Mouse (Mus musculus): ENCODE measurements at regions not wholly inside any gene's neighbourhood (a gene's known extent, or its start where the extent isn't known, plus 50 kb on each side); places are given as distances from the start of the nearest gene placed in this dataset.

DNA sequence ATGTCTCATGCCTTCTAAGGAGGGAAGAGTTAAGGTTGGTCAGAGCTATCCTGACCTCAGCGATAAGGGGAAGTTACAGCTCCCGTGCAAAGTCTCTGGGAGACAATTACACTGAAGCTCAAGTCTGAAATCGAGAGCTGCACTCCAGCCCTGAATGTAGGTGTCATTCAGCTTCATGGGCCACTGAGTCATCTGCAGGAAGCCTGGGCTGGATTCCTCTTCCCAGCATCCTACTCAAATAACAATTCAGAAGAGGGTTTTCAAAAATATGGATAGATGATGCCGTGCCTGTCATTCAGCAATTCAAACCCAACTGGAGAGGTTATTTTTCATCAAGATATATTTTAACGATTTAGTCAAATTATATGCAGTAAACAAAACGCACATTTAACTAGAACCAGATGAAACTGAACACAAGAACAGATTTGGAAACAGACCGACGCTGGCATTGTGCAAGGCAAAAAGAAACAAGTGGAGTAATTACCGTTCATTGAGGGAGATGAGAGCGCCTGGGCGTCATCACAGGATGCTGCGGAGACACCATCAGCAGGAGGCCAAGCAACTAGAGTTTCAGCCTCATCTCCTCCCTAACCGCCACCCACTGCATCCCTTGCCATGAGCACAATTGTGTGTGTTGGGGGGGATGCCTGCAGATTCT is 57.8 kb upstream of the Cfap46 start:
- no peak for DNase-seq (ENCODE audit: low read depth)

DNA sequence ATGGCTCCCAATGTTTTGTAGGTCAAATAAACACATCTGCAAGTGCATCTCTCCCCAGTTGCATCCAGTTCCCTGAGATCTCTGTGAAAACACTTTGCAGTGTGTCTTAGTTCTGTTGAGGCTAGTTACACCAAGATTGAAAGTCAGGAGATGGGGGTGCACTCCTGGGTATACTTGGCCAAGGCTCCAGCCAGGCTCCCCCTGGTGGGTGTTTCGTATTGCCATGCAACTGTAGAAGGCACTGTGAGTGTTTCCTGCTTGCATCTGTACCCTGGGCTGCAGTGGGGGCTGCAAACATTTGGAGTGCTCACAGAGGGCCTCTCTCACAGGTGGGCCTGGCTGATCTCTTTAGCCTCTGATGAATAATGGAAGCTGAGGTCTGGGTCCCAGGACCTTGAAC is 63.2 kb upstream of the Cfap46 start:
- DNase-seq (ENCODE audit: low read depth) = peak; percentile 37

DNA sequence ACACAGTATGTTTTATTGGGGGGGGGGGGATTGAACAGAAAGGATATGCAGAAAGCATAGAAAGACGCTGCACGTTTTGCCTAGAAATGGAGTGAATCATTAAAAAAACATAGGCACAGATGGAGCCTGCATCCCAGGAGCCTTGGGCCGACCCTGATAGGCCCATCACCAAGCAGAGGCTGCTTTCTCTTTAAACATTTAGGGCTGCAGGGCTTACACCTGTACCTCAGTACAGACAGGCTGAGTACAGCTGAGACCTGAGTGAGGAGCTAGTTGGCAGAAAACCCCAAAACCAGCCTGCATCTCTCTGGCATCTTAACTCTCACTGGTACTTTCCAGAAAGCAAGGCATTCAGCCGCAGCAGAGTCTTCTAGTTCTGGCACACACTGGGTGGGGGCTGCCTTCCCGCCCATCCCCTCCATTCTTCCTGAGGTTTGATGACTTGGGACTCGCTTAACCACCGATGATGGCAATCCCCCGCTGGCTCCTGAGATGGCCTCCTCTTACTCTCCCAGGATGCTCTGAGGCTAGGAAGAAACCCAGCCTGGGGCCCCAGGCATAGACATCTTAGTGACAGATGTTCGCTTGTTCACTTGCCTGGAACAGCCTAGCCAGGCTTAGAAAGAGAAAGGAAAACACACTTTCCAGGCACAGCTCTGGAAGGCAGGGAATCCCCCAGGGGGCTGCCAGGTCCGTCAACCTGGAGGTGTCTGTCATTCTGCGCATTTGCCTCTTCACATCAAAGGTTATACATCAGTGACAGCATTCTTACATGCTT is 63.9 kb upstream of the Cfap46 start:
- DNase-seq (ENCODE audit: low read depth) = no peak

DNA sequence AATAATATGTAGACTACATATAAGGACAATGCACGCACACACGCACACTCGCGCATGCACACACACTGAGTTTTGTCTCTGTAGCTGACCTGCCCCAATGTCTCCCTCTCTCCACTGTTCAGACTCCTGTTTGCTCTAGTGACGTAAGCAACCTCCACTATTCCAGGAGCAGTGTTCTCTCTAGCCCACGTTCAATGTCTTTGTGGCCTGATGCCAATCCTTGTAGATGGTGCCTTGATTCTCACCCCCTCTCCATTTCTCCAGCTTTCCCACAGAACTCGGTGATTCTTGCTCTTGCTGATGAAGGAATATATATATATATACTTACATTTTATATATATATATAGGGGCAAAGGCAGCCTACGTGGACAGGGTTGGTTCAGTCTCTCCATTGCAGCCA is 71.4 kb upstream of the Cfap46 start:
- no peak for DNase-seq (ENCODE audit: low read depth)

DNA sequence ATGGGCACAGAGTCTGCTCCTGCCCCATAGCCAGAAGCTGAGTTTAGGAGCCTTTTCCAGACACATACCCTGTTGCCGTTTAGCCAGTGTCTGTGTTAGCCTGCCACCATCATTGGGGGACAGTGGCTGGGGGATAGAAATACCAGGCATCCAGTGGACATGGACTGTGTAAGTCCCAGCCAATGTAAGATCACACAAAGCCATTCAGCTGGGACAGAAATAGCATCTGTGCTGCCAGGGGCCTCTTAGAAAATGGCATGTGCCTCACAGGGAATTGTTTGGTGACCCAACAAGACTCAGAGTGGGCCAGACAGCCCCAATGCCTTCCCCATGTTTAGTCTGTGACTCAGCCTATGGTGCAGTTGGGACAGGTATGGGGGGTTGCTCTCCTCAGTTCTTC is 71.5 kb upstream of the Adgra1 start:
- DNase-seq (ENCODE audit: low read depth) = no peak

DNA sequence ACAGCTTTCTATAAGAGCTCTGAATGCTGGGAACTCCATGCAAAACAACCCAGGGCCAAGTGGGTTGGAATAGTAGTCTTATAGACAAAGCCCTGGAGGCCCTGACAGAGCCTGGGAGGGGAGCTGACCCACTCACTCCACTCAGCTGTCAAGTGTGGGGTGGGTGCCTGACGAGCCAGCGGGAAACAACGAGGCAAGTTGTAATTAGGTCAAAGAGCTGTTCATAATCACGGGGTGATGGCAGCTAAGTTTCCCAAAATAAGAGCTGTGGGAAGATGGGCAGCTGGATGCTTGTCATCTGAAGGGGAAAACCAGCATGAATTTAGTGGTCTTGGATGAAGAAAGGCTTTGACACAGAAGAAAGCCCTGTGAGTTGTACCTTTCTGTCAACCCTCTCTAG is 70.7 kb upstream of the Adgra1 start:
- DNase-seq (ENCODE audit: low read depth) = no peak

DNA sequence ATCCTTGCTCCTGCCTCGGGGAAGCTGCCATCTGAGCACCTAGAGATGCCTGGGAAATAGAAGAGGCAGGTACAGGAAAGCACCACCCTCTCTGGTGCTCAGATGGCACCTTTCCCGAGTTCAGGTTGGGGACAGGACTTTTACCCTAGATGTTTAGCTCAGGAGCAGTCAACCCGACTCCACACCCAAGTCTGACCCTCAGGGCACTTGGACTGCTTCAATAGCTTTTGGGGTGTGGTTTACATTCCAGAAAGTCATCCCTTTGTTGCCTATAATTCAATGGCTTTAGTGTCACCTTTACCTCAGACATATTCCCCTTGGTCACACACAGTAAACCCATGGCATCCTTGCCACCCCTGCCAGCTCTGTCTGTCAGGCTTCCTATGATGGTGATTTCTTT is 67.7 kb upstream of the Adgra1 start:
- no peak for DNase-seq (ENCODE audit: low read depth)

DNA sequence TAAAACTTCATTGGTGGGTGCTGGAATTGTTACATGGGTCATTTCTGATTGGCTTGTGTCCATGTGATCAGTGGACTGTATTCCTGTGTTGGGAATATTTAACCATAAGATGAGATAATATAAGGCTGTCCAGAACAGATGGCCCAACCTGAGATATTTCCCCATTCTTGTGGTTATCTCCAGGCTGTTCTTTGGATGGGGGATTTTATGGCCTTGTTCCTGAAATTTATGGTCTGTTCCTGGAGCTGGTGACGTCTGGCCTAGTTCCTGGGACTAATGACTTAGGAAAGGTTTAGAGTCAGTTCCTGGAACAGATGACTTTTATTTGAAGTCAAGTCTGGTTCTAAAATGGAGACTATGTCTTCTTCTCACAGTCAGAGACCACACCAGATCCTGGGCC is 64.8 kb upstream of the Adgra1 start:
- no peak for DNase-seq (ENCODE audit: low read depth)

DNA sequence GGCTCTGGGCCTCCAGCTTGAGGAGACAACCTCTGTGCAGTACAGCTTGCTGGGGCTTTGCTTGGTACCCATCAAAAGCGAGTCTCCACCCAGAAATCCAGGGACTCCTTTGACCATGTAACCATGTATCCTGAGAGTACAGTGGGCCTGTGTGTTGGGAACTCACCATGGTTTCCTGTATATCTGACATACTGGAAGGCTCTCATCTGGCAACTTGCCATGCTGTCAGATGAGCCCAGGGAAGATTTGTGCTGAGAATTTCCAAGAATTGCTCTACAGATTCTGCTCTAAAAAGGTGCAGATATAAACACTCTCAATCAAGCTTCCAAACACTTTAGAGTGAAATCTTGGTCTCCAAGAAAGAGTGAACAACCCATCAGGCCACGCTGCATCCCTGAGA is 56.7 kb upstream of the Adgra1 start:
- no peak for DNase-seq (ENCODE audit: low read depth)

DNA sequence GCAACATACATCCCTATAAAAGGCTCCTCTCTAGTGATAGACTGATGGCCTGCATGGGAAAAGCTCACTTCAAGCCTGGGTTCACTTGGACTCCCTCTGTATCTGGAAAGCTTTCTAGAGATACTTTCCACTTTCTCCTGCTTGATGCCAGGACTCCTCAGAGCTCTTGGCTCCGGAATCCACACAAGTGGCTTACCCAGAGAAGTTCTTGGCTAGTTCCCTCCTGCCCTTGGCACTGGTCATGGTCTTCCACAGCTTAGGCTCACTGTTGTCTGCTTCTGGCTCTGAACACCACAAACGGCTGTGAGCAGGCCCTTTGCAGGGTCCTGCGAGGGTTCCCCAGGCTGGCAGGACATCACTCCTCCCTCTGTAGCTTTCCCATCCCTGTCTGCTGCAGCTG is 54.1 kb upstream of the Adgra1 start:
- no peak for DNase-seq (ENCODE audit: low read depth)

DNA sequence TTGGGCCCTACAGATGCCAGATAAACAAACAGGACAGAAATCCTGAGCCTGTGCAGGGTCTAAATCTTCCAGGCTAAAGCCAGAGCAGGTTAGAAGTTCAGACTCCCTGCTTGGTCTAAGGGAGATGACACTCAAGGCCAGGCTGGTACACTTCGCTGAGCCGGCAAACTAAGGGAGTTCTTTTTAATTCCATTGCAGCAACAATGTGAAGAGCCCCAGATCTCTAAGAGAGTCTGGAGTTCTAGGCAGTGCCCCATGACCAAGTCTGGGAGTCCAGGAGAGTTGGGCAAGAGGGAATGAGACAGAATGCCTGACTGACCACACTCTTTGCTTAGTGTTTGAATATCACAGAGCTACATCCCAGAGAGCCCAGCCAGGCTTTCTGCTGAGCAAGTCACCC is 52.5 kb upstream of the Adgra1 start:
- DNase-seq (ENCODE audit: low read depth) = no peak
